Mouse (Mus musculus): ENCODE data around the gene Pi4k2b.

The Pi4k2b gene

DNA sequence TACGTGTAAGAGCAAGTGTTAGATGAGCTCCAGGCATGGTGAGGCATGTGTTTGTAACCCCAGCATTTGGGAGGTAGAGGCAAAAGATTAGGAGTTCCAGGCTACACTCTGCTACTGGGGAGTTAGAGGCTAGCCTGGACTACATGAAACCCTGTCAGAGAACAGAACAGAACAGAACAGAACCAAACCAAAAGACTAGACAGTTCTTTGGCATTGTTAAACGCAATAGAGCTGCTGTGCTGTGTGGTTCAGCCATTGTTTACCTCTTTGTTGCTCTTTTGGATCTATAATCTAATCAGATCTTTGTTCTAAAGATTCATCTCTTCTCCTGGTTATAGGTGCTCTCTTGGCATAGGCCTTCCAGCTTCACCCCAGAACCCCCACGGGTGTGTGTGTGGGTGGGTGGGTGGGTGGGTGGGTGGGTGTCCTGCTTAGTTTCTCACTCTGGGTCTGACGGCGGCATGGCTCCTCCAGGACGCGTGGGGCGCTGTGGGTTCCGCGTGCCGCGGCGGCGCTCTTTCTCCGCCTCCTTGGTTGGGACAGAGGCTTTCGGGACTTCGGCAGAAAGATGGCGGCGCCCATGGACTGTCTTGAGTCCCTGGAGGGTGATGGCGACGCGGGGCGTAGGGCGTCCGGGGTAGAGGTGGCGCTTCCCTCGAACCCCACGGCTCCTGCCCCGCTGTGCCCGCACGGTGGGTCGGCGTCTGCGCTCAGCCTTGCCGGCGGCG is 41.3 kb downstream of the Pi4k2b start:
- DNase-seq, result peak; percentile 90

DNA sequence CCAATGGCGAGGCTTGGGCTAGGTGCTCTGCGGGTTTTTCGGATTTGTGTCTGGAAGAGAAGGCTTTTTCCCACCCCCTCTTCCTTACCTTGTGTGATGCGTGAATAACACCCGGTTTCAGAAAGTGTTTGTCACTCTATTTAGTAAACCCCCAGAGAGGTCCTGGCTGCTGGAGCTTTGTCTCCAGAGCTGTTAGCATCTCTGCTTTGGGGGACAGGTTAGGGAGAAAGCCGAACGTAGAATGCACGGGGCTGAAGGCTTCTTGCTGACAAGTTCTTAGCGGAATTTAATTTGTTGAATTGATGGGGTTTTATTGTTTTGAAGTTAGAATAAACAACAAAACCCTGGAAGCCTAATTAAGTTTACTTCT is 41.9 kb downstream of the Pi4k2b start:
- DNase-seq, result no peak

DNA sequence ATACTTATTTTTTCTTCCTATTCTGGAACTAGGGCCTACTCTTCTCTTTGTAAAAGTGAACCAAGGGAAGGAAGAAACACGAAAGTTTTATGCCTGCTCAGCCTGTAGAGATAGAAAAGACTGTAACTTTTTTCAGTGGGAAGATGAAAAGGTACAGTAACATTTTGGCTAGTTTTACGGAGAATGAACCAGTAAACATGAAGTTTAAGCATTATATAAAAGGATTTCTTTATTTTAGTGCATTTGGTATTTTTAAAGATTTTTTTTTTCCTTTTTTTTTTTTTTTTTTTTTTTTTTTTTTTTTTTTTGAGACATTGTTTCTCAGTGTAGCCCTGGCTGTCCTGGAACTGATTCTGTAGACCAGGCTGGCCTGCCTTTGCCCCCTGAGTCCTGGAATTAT is 42.6 kb downstream of the Pi4k2b start:
- DNase-seq, result no peak

DNA sequence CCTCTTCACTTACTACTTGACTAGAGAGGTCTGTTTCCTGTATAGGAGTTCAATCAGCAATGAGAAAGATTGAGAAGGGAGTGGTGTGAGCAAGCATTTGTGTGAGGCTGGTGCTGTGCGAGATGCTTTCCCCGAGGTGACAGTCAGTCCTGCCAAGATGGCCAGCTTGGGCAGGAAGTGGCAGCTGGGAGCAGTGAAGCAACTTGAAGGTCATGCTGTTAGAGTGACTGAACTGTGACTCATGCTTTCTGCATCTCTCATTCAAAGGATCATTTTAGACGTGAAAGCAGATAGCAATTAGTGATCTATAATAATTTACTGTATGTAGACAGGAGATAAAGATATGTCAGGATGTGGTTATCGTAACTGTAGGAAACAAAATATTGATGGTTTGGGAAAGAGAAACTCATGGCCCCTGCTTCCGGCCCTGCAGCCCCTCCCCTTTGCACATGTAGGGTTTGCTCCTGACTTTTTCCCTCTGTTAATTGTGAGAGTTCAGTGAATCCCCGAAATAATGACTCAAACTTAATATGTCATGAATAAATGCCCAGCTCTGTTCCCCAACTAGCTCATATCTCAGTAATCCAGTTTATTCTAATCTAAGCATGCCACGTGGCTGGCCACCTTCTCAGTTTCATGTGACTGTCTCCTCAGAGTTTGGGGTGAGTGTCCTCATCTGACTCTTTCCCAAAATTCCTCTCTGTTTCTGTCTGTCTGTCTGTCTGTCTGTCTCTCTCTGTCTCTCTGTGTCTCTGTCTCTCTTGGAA is 45.4 kb downstream of the Pi4k2b start:
- no peak for DNase-seq

DNA sequence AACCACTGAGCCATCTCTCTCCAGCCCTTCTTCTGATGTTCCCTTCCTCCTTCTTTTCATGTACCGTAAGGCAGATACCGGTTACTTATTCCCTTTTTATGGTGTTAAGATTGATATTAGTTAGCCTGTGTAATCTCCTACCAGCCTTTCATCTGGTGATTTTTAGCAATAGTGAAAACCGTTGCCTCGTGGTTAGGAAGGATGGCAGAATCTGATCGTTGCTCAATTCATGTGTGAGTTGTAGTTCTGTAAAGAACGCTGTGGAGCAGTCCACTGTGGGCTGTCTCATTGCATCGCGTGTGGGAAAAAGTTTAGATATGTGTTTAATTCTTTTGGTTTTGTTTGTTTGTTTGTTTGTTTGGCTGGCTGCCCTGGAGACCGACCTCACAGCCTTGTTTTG is 51.9 kb downstream of the Pi4k2b start:
- DNase-seq, result no peak

DNA sequence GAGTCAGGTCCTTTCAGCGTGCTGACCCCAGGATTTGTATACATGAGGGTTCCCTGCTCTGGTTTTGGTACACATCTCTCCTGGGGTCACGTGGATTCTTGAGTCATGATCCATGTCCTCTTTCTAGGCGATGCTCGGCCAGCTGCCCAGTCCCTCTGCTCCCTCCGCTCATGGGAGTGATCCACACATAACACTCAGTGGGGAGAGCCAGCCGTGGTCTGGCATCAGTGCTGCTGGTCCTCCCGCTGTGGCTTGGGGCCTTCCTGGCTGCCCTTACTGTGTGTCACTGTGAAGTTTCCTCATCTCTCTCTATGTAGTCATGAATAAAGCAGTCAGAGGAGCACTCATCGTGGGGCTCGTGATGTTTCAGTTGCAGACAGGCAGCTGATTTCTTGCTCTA is 52.7 kb downstream of the Pi4k2b start:
- no peak for DNase-seq

DNA sequence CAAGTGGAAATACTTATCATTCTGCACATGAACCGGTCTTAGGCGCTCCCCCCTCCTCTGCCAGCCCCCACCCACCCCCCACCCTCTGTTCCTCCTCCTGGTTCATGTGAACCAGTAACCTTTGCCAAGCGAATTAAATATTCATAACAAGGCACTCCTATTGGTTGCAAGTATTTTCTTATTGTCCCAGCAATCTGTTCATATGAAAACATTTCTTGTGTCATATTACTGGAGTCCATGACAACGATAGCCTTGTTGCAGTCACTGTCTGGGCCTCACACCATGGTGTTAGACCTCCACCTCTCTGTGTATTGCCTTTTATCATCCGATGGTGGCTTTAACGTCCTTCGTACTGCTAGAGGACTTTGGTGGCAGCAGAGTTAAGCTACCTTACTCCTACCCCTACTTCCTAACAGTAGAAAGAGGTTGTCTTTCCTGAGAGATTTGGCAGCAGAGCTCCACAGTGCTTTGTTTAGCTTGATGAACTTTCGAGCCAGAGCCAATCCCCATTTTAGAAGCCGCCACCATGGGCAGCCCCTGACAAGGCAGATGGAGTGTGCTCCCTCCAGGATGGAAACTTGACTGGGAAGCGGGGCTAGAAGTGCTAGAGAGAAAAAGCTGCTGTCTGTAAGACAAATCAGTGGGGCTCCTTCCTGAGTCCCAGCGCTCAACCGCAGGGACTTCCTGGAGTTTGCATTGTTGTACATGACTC is 58.1 kb downstream of the Pi4k2b start:
- DNase-seq, result no peak

DNA sequence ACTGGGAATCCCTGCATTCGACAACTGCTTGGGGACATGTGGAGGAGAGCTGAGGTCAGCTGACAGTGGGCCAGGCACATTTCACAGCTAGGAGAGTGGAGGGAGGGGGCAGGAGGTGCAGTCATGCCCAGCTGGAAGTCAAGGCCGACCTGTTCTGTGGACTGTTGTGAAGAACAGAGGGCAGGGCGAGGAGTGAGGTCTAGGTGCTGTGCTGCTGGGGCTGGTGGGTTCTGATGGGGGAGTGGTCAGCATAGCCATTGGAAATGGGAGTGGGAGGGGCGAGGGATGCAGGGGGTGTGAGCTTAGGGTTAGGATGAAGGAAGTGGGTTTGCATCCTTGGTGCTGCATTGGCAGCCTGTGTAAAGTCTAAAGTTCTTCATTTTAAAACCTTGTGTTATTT is 64.4 kb downstream of the Pi4k2b start:
- no peak for DNase-seq

DNA sequence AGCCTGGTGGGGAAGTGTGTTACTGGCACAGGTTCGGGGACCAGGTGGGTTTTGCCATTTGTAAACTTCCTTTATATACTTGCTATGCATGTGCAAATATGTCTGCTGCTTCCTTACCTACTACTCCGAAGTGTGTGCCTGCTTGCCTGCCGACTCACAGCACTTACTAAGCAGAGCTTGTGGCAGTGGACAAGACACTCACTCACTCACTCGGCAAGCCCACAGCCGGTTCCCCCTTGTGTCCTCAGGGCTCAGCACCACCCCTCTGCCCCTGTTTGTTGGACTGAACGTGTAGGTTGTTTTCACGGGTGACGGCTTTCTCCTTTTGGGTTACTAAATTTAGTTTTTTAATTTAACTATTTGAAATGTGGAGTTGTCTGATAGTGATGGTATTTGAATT is 65.0 kb downstream of the Pi4k2b start:
- no peak for DNase-seq

DNA sequence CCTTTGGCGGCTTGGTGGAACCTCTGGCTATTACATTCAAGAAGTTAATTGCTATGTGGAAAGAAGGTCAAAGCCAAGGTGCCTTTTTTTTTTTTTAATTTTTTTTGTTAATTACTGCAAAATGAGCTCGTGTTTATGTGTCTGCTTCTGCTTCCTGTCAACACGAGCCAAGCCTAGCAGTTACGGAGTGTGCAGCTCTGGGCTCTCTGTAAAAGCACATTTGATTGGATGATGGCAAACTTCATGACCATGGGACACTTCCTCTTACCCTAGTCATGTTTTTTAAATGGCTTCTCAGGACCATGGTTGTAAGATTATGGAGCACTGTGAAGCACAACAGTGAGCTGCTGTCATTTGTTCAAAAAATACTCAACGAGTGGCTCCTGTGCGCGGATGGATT is 65.7 kb downstream of the Pi4k2b start:
- DNase-seq, result no peak

DNA sequence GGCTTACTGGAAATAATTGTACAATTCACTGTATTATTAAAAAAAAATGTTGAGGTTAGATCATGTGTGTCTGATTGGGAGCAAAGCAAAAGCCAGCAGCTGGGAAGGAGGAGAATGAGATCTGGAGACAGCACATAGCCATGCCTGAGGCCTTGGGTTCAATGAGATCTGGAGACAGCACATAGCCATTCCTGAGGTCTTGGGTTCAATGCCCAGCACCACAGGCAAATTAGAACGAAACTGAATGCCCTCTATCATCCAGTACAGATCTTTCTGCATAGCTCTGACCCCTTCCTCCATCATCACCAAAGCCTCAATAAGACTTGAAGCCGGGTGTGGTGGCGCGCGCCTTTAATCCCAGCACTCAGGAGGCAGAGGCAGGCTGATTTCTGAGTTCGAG is 69.1 kb downstream of the Pi4k2b start:
- no peak for DNase-seq

DNA sequence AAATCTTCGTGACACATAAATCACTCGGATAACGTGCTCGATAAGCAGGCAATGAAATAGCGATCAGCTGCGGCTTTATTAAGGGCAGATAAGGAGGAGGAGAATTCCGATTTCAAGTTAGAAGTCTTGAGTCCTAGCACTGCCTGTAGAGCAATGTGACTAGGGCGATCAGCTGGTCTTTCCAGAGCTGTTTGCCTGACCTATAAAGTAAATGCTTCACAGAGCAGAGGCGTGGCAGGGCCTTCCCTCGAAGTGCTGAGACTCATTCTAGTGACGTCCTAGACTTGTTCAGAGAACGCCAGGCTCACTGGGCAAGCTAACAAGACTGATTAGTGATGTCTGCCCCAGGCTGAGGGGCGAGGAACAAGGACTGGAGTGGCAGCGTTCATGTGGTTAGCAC is 69.7 kb downstream of the Pi4k2b start:
- no peak for DNase-seq

DNA sequence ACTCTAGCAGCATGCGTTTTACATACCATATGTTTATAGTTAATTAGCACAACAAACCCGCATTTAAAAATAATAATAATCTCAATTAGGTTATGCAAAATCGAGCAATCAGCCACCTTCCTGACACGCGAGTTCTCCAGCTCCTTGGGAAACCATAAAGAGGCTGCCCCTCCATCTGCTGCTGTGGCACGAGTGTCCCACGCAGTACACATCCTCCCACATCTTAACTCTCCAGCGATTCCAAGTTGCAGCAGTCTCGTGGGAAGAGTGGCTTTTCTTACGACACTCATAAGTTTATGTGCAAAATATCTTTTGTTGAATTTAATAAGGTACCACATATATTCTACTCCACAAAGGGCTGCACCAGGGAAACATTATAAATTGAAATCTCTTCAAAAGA is 71.1 kb downstream of the Pi4k2b start:
- DNase-seq, result no peak

DNA sequence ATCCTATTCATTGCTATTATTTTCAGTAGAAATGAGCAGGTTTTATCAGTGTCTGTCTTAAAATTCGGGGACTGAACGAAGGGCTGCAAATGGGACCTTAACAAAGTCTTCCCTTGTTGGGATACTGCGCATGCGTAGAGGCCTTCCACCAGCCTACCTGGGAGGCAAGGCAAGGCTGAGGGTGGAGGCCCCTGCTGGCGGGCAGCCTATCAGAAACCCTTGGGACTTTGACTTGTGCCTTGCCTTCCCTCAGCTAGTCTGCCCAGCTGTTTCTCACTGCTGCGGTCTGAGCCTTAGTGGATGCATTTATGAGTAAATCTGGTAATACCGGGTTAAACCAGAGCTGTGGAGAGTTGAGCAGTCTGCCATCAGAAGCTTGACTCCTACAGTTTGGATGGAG is 71.9 kb downstream of the Pi4k2b start:
- no peak for DNase-seq

DNA sequence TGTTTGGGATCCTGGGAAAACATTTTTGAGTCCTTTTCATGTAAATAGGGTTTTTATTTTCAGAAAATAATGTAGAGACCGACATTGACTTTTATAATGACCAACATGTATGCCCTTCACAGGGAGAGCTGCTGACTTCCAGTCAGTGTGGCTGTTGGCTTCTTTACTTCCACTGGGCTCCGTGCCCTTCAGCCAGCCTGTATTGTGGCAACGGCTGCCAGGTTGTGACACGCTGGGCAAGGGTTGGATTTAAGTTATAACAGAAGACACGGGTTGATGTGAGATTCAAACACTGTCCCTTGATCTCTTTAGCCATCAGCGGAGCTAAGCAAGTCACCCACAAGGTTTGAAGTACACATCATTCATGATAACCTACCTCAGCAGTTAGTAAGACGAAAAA is 77.3 kb downstream of the Pi4k2b start:
- no peak for DNase-seq
